Mouse (Mus musculus): ENCODE measurements around the gene Slc4a3.

Slc4a3 gene

DNA sequence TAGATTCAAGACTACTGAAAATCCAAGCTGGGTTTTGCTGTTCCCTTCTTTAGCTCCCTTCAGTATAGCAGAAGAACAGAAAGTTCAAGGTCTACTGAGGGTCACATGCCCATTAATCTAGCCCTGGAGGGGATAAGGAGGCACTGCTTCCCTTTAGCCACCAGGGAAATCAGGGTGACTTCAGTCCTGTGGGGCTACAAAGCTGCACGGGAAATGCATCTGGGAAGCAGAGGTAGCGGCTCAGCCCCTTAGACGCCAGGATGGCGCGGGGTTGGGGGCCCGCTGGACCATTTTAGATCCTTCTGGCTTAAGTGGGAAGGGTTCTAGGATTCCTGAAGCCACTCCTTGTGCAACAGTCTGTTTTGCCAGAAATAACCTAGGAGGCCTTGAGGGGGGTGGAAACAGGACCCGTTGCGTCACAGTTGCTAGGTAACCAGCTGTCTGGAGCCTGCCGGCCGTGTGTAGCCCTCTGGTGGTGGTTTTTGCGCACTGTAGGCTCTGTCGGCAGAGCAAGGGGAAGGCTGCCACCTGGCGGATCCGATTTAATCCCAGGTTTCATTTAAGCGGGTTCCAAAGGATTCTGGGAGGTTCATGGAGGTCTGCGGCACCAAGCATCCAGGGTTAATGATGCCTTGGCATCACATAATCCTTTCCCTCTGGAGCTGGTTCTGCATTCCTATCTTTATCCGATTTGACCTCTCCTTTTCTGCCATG lies 13.3 kb downstream of the Slc4a3 start:
- peak; percentile 85 for DNase-seq (ENCODE audit: low read depth, low spot score)

DNA sequence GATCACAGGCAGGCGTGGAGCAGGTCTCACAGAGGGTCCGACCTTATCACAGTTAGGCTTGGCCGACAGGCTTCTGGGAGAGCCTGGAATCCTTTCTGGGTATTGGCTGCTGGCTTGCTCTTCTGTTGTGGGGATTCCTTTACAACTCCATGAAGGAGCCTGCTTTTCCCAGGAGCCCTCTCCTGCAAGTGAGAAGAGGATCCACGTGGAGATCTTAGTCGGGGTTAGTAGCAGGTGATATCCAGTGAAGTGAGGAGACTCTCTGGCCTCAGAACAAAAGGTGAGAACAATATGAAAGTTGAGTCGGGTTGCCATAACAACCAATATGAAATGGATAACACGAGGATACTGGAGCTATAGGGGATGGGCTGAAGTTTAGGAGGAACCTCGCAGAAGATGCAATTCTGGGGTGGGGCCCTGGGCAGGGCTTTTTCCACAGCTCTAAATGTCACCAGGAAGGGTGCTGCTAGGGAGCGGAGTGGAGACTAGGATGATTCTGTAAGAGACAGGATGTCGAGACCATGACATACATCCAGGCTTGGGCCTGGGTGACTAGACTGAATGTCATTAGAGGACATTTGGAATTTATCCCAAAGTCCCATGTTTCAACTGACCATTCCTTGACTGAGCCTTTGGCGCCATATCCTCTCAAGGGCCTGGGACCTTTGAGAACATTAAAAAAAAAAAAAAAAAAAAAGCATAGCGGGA lies 14.3 kb downstream of the Slc4a3 start:
- no peak for DNase-seq (ENCODE audit: low read depth, low spot score)

DNA sequence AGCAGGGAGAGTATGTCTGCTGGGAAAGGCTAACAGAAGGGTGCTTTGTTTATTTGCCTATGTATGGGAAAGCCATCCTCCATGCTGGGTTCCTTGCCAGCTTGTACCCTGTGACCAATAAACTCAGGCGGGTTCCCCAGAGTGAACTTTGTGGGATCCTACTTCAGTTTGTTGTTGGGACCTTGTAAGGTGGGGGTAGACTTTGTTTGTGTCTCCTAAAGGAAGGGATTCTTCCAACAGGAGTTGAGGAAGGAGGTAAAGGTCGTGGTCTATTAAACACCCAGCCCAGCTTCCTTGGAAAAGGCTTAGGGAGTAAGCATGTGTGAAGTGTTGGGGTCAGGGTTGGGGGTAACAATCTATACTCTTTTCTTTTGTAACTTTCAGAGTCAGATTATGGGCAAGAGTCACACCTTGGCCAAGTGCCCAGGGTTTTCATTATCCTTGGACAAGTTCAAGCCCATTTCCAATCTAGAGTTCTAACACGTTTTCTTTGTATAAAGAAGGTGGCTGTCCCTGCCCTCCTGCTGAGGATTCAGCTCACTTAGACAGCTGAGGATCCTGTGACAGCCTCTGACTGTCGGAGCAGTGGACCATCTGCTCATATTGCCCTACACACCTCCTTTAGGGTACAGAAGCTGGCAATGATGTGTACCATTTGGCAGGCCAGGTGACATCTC lies 15.3 kb downstream of the Slc4a3 start:
- no peak for DNase-seq (ENCODE audit: low read depth, low spot score)

DNA sequence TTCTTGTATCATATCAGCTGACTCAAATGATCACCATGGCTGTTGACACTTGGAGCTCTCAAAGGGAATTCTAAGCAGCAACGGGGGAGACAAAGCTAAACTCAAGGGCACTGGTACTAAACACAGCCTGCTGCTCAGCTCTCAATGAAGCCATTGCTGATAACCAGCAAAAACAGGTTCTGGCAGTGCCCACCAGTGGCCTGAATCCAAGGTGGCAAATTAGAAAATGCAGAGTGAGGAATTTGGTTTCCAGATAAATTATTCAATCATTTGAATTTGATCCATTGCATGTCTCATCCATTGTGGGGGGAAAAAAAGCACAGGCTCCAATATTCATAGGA lies 15.8 kb downstream of the Slc4a3 start:
- DNase-seq (ENCODE audit: low read depth, low spot score), result no peak

DNA sequence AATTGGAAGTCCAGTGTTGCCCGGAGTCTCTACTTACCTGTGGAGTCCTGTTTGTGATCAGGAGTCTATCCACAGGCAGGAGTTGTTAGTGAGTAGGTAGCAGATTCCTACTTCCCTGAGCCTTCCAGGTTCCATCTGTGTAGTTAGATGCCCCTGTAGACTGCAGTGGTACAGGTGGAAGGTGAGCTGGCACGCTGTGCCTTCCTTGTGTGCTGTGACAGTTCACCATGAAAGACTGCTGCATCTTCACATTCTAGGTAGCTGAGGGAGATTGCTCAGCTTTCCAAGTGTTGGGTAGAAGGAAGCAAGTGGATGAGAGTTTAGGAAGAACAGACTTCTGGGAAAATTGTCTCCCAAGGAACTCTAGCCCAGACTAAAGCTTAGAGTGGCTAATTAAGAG lies 18.0 kb downstream of the Slc4a3 start:
- no peak for DNase-seq (ENCODE audit: low read depth, low spot score)

DNA sequence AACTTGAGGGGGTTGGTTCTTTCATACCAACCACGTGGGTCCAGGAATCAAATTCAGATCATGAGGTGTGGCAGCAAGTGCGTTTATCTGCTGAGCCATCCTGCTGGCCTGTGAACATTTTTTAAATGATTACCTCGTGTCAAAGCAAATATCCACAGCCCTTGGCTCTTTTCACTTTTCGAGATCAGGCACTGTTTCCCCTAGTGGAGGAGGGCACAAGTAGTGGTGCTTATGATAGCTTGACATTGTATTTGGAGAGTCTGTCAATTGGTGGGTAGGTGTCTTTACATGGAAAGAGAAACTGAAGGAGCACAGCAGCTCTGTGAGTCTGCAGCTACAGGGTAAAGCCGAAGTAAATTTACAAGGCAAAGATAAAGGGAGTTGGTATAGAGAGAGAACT lies 18.9 kb downstream of the Slc4a3 start:
- no peak for DNase-seq (ENCODE audit: low read depth, low spot score)

DNA sequence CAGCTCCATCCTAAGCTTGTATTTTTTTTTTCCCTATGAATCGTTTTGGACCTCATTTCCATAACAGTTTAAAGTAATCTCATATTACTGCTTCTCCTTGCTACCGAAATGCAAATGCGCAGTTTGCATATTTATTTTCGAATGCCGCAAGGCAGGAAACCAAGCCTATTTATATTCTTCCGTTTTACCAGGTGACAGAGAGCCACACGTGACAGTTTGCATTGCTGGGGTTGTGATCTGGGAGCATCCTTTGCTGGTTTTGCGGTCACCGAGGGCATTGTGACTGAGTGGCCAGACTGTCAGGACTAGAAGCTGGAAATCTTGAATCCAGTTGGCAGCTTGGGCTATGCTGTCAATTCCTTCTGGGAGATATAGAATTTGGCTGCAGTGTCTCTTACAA lies 19.6 kb downstream of the Slc4a3 start:
- no peak for DNase-seq (ENCODE audit: low read depth, low spot score)

DNA sequence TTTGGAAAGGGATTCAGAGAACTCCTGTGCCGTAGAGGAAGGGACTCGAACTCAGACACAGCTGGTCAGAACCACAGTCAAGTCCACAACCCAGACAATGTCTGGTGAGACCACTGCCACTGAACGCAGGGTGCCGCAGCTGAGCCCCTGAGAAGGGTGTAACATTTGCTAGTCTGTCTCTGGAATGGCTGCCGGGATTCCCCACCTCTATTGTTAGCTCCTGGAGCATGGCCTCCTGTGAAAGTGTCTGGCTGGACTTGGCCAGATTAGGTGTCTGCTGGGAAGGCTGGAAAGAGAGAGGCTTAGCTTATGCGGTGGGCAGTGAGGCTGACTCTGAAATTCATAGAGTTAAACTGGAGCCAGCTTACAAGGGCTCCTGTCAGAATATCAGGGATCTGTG lies 24.3 kb downstream of the Slc4a3 start:
- no peak for DNase-seq (ENCODE audit: low read depth, low spot score)

DNA sequence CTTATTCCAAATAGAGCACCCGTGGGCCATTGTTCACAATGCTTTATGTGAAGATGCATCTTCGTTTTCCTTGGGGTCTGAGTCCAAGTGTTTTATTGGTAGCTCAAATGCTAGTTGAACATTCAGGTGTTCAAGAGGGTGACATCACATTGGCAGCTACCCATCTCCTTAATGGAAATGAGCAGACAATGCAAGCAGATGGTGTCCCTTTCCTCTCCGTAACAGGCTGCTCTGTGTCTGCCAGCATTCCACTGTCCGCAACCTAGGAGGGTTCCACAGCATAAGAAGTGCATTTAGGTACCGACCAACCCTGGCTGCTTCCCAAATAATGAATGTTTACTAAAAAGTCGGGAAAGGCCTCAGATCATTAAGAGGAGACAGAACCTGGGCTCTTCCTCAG lies 26.7 kb downstream of the Slc4a3 start:
- DNase-seq (ENCODE audit: low read depth, low spot score), result no peak

DNA sequence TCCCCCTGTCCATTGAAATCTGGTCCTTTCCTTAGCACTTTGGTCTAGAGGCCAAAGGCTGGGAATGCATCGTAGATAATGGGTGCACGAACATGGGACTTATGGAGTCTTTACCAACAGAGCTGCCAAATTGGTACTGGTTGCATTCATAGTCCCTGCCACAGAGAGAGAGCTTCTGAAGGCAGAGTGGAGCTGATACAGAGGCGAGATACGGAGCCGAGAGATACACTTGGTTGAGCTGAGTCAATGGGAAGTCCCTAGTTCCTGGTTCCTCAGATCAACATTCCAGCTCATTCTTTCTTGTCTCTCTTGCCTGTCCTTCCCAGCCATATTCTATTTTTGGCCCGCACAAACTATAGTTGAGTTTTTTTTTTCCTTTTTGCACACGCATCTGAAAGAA lies 27.6 kb downstream of the Slc4a3 start:
- no peak for DNase-seq (ENCODE audit: low read depth, low spot score)

DNA sequence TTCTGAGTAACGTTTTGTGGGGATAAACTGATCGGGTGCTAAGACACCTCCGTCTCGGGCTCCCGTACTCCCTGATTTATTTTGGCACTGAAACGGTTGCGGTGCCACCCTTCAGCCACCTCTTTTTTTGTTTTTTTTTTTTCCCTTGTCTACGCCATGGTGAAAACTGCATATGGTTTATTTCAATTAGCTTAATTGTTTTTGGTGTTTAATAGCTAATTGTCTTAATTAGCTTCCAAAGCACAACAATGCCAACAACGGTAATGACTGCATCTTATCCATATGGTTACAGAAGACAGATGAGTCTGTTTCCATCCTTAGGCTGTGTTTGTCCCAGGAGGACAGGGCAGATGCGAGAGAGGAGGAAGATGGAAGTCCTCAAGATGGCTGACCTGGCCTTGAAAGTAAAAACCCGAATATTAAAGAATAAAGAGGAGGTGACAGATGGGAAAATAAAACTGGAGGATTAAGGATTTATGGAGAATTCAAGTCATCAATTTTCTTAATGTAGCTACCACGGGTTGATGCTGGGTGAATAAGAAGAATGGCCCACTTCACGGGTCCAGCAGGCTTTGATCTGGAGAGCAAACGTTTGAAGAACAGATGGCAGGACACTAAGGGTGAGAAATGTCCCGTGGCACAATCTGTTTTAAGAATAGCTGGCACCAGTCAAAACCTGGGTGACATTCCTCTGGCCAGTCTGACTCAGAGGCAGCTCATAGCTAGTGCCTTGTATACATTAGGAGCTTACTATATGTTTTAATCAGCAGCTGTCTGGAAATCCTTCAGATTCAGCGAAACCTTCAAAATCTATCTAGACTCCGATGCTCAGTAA lies 28.6 kb downstream of the Slc4a3 start:
- no peak for DNase-seq (ENCODE audit: low read depth, low spot score)

DNA sequence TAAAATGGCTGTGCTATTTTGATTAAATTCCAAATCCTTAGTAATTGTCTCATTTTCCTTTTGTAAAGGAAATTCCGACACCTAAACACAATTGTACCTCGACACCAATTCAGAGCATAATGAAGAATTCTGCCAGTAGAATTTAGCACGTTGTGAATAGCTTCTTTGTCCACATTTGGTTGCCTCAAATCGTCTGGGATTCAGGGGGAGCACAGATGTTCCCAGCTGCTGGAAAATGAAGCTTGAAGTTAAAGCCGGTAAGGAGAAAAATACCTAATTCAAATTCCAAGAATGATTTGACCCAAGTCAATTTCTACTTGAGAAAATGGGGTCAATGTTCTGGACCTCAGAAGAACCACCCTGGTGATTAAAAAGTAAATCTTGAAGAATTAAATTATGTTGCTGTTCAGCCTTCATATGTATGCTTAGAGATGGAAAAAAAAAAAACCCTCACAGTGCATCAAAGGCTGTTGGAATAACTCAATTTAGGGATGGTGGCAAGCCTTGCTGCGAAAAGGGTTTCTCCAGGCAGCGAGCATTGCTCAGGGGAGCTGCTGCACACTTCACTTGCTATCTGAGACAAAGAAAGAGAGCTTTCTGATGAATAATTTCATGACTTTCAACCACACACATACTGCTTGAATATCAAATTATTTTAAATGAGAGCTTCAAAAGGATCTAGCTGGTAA lies 36.0 kb downstream of the Slc4a3 start:
- no peak for DNase-seq (ENCODE audit: low read depth, low spot score)

DNA sequence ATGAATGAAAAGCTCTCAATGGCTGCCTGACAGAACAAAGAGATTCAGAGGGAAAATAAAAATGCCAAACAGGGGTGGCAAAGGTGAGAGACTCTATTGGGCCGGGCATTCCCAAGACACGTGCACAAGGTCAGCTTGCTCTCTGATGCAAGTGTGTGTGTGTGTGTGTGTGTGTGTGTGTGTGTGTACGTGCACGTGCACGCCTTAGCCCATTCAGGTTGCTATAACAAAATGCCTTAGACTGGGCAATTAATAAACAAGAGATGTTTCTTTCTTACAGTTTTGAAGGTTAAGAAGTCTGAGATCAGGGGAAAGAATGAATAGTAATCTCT lies 36.5 kb downstream of the Slc4a3 start:
- DNase-seq (ENCODE audit: low read depth, low spot score), result no peak

DNA sequence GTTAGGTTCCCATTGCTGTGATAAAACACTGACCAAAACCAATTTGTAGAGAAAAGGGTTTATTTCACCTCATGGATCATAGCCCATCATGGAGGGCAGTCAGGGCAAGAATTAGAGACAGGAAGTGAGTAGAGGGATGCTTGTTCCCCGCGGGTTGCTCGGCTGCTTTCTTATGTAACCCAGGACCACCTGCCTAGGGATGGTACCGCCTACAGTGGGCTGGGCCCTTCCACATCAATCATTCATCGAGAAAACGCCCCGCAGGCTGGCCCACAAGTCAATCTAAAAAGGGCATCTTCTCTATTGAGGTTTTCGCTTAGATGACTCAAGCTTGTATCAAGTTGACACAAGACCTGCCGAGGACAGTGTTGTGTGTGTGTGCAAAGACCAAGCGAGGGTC lies 37.0 kb downstream of the Slc4a3 start:
- DNase-seq (ENCODE audit: low read depth, low spot score), result no peak

DNA sequence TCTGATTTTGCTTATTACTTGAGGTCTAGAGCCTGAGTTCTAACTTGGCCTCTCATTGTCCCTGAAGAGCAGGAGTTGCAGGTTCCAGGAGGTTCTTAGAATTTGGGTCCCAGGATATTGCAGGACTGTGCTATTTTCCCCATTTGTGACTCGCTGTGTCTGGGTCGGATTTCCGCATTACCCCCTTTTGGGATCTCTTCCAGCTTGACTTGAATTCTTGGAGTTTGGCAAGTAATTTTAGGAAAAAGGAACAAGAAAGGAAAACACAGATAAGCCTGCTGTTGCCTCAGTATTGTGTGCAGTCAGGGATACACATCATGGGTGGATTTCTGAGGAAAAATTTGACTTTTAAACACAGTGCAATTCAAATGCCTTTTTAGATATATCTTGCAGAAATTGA lies 40.7 kb downstream of the Slc4a3 start:
- DNase-seq (ENCODE audit: low read depth, low spot score), result no peak

DNA sequence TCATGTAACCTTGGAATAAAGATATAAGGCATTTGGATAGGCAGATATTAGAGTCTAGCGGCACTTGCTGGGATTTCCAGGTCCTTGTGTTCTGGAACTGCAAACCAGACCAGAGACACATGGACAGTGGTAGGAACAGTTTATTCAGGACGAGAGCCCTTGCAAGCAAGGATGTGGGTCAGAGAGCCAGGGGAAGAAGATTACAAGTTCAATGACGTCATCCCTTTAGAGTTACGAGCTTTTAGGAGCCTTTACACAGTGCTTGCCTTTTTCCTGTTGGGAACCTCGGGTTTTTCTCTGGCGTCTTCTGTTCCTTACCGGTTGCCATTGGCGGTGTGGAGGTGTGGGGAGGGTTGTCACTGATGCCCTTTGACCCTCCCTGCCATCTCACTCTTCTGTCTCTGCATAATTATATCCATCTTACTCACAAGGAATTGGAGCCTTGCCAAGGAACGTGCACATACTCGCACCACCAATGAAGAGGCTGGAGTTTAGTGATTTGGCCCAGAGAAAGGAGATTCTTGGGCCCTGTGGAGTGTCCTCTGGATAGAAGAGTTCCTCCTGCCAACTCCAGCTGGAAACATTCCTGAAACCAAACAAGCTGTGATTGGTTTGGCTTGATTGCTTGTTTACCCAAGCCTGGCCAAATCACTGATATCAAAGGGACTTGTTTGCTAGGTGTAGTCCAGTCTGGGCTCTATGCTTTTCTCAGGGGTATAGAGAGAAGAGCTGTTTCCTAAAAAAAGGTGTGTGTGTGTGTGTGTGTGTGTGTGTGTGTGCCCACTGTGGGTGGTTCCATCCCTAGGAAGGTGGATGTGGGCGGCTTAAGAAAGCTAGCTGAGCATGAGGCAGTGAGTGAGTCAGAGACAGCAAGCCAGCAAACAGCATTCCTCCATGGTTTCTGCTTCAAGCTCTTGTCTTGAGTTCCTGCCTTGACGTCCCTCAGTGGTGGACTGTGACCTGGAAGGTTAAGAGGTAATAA lies 42.0 kb downstream of the Slc4a3 start:
- no peak for DNase-seq (ENCODE audit: low read depth, low spot score)

DNA sequence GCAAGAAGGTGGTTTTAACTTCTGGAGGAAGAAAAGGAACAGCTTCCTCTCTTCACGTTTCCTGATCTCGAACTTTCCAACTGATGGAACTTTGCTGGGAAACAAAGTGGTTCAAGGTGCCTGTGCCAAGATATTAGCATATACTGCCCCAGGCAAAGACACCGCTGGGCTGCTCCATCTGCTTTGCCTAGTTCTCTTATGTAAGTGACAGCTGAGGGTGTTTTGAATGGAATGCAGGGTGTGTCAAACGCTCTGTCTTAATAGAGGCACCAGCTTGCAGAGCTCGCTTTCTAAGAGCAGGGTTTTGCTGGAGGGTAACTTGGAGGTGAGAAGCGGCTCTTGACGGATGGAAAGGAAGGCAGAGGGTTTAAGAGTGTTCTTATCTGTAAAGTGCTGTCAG lies 42.8 kb downstream of the Slc4a3 start:
- no peak for DNase-seq (ENCODE audit: low read depth, low spot score)

DNA sequence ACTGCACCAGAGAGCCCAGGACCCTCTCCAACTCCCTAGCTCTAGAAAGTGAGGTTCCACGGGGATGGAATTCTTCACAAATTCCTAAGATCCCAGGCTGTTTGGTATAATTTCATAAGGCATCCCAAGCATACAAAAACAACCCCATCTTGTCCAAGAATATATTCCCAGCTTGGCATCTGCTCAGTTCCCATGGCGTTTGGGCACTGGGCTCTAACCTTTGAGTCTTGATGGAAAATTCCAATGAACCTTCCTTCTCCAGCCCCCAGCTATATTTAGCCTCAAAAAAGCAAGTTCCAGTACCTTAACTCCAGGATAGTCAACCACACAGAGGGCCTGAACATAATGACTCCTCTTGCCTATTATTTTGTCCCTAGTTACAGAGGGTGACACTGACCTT lies 43.9 kb downstream of the Slc4a3 start:
- no peak for DNase-seq (ENCODE audit: low read depth, low spot score)

DNA sequence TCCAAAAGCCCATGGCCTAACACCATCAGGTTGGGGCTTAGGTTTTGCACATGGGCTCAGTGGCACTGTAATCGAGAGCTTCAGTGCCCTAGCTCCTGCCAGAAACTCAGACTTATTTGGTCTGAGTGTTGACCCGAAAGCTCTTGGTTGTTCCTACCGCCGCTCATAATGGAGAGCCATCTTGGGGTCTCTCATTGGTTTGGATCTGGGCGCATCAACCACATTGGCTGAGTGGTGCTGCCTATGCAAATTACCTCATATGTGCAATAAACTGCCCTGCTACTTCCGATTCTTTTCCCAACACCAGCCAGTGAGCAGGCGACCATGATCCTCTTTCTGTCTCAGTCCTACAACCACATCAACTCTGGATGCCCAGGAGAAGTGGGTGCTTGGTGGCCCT lies 47.9 kb downstream of the Slc4a3 start:
- no peak for DNase-seq (ENCODE audit: low read depth, low spot score)

DNA sequence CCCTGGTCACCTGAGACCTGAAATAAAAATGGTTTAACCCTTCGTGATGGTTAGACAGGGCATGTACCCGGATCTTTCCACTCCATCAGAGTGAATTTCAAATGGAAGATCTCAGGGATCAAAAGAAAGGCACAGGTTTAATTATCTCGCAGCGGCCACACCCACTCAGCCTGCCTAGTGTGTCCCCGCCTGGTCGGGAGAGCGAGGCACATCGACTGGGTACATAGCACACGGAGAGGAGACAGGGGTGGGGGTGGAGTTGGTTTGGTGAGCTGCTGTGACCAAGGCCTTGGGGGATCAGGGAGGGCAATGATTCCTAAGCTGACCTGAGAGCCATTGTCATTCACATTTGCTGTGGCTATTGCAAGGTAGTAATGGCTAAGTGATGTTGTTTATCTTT lies 48.8 kb downstream of the Slc4a3 start:
- DNase-seq (ENCODE audit: low read depth, low spot score), result no peak

DNA sequence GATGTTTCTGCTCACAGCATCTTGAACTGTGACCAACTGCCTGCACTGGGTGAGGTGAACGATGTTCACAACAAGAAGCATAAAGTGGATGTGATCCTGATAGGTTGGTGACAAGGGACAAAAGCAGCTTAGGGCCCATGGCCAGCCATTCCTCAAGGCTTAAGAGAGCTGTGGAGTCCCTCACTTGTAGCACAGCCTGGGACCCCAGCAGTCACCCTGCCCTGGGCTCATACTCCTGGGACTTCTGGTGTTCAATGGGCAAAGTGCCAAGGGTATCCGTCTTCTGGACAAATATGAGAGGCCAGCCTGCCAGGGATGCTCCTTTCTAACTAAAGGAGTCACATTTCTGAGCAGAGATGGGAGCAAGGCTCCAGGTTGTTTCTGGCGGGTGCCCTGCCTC lies 49.9 kb downstream of the Slc4a3 start:
- no peak for DNase-seq (ENCODE audit: low read depth, low spot score)
